Mouse (Mus musculus): ENCODE results near the gene Tmem191c. TPM values are rescaled to one million over a fixed set of nuclear protein-coding genes. Genes with fewer than 3 reads are reported as not detected.

The Tmem191c gene
- total RNA-seq, 1 experiment from 2014 or later: 13.0 TPM

DNA sequence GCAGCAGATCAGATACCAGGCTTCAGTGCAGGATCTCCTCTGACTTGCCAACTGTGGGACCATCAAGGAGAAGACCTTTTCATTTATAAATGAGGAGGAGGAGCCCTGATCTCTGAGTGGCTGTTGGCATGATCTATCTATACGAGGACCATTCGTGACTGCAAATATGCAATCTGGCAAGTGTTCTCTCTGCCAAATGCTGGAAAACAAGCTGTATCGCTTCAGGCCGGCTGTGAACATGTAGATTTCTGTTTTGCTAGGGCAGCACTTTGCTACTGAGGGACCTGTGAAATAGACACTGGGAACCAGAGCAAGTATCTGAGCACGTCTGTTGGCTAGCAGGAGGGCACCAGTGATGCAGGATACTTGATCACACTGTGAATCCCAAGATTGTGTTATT is 36.7 kb downstream of the Tmem191c start:
- ATAC-seq (ENCODE audit: extremely low read depth, insufficient number of reproducible peaks, low FRiP score, poor library complexity, severe bottlenecking): no peak

DNA sequence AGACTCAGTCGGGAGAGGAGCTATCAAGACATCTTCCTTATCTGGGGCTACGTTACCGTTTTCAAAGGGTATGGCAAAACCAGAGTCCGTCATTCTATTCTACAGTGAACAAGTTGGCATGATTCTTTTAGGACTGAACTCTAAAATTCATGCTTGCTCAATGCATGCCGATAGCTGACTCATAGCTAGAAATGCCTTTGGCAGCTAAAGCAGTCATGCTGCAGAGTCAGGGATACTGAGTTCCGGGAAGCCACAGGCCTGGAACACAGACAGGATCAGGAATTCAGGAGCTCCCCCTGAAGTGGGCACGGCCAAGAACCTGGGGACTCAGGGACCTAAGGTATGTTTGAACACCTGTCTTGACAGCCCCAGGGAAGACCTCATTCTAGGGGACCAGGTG is 40.7 kb downstream of the Tmem191c start:
- ATAC-seq (ENCODE audit: extremely low read depth, insufficient number of reproducible peaks, low FRiP score, poor library complexity, severe bottlenecking): no peak

DNA sequence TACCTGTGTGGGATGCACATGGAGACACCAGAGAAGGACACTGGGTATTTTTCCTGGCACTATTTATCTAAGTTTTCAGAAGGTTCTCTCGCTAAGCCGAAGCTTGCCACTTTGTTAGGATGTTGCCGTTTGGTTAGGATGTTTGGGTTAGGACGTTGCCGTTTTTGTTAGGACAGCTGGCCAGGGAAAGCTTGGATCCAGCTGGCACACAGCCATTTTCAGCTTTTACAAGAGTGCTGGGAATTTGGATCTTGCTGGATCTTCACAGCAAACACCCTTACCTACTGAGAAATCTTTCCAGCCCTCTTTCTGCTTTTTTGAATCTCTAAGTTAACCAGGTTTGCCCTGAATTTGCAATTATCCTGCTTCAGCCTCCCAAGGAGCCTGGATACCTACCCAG is 45.6 kb downstream of the Tmem191c start:
- ATAC-seq (ENCODE audit: extremely low read depth, insufficient number of reproducible peaks, low FRiP score, poor library complexity, severe bottlenecking): no peak

DNA sequence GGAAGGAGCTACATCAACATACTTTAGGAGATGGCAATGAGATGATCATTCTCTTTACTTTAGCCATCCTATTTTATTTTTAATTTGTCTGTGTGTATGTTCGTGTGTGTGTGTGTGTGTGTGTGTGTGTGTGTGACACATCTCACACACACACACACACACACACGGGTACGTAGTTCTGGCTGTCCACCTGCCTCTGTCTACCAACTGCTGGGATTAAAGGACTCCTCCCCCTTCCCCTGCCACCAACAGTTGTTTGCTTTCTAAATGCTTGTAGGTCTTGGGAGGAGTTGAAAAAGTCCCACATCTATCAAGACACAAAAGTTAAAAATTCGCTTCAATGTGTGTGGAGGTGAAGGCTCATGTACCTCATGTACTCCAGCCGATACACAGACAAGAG is 48.9 kb downstream of the Tmem191c start:
- no peak for ATAC-seq (ENCODE audit: extremely low read depth, insufficient number of reproducible peaks, low FRiP score, poor library complexity, severe bottlenecking)

DNA sequence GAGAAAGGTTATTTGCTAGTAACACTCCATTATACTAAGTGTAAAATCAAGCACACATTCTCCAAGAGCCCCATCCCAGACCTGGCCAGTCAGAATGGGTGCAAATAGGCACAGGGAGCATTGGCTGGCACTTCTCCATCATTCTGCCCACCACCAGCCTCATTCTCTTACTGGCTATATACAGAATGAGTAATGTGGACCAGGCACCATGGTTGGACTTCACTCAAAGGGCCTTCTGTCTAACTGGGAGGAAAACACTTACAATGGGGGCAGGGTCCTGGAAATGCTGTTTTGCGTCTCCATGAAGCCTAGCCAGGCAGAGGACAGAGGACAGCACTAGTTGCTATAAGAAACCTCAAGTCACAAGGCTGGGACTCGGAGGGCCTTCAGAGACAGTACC is 50.2 kb downstream of the Tmem191c start:
- ATAC-seq (ENCODE audit: extremely low read depth, insufficient number of reproducible peaks, low FRiP score, poor library complexity, severe bottlenecking): no peak

DNA sequence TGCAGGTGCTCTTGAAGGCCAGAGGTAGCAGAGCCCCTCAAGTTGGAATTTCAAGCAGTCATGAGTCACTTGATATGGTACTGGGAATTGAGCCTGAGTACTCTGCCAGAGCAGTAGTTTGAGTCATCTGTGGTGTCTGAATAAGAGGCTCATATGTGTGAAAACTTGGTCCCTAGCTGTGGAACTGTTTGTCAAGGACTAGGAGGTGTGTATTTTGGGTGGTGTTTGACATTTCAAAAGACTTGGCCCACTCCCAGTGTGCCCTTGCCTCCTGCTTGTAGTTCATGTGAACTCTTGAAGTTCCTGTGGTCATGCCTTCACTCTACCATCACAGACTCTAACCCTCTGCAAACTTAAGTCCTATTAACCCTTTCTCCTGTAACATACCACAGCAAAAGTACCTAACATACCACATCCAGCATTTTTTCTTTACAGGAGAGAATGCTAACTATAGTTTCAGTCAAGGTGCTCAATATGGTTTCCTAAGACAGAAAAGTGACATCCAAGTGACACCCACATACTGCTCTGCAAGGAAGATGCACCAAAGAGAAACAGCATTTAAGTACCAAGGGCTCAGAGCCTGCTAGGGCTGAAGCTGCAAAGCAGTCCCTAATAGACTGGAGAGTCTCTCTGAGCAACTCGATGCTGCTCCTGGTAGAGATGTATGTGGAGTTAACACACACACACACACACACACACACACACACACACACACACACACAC is 54.1 kb downstream of the Tmem191c start:
- no peak for ATAC-seq (ENCODE audit: extremely low read depth, insufficient number of reproducible peaks, low FRiP score, poor library complexity, severe bottlenecking)

DNA sequence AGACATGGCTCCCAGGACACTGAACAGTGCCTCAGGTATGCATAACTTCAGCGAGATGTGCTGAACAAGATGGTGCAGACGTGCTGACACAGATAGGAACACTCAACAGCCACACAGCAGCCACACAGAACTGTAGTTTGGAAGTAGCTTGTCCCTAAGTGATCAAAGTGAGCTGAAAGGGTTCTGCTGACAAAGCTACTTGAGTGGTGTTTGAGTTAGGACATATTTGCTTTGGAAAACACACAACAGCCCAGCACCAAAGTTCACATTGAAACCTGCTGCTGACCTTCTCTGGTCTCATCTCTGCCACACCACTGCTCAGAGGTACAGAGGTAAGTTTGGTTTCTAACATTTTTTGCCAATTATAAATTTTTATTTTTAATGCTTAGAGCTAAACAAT is 55.2 kb downstream of the Tmem191c start, which contains the start of gene Serpind1:
Gene Serpind1, plus strand, starts transcription at position 256 of the 400 bp plus-strand sequence.
- ATAC-seq (ENCODE audit: extremely low read depth, insufficient number of reproducible peaks, low FRiP score, poor library complexity, severe bottlenecking): no peak

DNA sequence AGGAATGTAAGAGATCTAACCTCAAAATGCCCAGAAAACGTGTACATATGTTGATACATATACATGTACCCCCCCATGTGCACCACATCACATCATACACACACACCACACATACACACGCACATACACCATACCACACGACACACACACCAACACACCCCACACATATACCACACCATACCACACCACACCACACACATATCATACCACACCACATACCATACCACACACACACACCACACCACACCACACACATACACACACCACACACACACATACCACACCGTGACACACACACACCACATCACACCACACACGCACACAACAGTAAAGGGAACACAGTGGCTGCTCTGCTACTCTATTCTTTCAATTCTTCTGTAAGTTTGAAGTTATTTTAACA is 56.0 kb downstream of the Tmem191c start:
- ATAC-seq (ENCODE audit: extremely low read depth, insufficient number of reproducible peaks, low FRiP score, poor library complexity, severe bottlenecking): no peak

Other genes with a start within 250 kb of the Tmem191c start
- gene Ypel1, start 206.4 kb upstream of the Tmem191c start, total RNA-seq (2017): 1.3 and 2.8 TPM in 2 replicates
- 126 and 148 TPM in 2 replicates for gene Ppil2, start 164.8 kb upstream of the Tmem191c start, total RNA-seq (2017)
- 3.3 TPM in 1 of 2 replicates, not detected in the other for gene 2610318N02Rik, start 150.9 kb upstream of the Tmem191c start, total RNA-seq (2017)
- gene Sdf2l1, start 143.7 kb upstream of the Tmem191c start, total RNA-seq (2017): 6.8 and 11.8 TPM in 2 replicates
- 1.9 and 2.9 TPM in 2 replicates for gene Ydjc, start 131.5 kb upstream of the Tmem191c start, total RNA-seq (2017)
- gene Ccdc116, start 128.8 kb upstream of the Tmem191c start, total RNA-seq (2017): 0.37 and 0.58 TPM in 2 replicates
- 45.5 and 49.6 TPM in 2 replicates for gene Ube2l3, start 73.4 kb upstream of the Tmem191c start, total RNA-seq (2017)
- 0.12 TPM in 1 of 2 replicates, not detected in the other for gene Rimbp3, start 67.5 kb upstream of the Tmem191c start, total RNA-seq (2017)
- 1.2 and 1.7 TPM in 2 replicates for gene Hic2, start 42.5 kb upstream of the Tmem191c start, total RNA-seq (2017)
- gene Serpind1, start 55.3 kb downstream of the Tmem191c start, total RNA-seq (2017): 0.35 TPM in 1 of 2 replicates, not detected in the other
- 67.6 and 74.8 TPM in 2 replicates for gene Snap29, start 129.9 kb downstream of the Tmem191c start, total RNA-seq (2017)
- gene Pi4ka, start 130.2 kb downstream of the Tmem191c start, total RNA-seq (2017): 68.1 and 93.9 TPM in 2 replicates
- 36.1 and 39.7 TPM in 2 replicates for gene Crkl, start 175.9 kb downstream of the Tmem191c start, total RNA-seq (2017)
- gene Aifm3, start 213.5 kb downstream of the Tmem191c start, total RNA-seq (2017): 0.37 TPM in 1 of 2 replicates, not detected in the other
- gene Lztr1, start 232.6 kb downstream of the Tmem191c start, total RNA-seq (2017): 33.9 and 42.1 TPM in 2 replicates